Mouse (Mus musculus): ENCODE results near the gene Gm11437. TPM values are rescaled to one million over a fixed set of nuclear protein-coding genes. Genes with fewer than 3 reads are reported as not detected.

The Gm11437 gene
- total RNA-seq, 1 experiment = not detected

- no peaks in the 10 kb centered on the region for H3K9me3 ChIP-seq (ENCODE audit: control insufficient read depth, insufficient read depth, low read depth, low read length)
- no peak for DNase-seq (ENCODE audit: low read depth, low spot score)
- TF ChIP-seq ZC3H11A (IDR thresholded peaks at IDR 0.05; ENCODE audit: borderline replicate concordance, low read depth, low read length) (no peak), HCFC1 (IDR thresholded peaks at IDR 0.05; ENCODE audit: borderline replicate concordance, insufficient read depth, low read length) (no peak), CHD2 (IDR thresholded peaks at IDR 0.05; ENCODE audit: low read depth, low read length) (no peak), MAFK (IDR thresholded peaks at IDR 0.05; ENCODE audit: insufficient read depth, low read depth, low read length) (no peak), ZNF384 (IDR thresholded peaks at IDR 0.05; ENCODE audit: low read depth, low read length) (no peak)
- H3K36me3 ChIP-seq (ENCODE audit: control insufficient read depth, insufficient read depth, low read length, poor library complexity, severe bottlenecking) = peaks cover 44% of the 10 kb centered on the region
- no peak overlapping the region for H3K4me3 ChIP-seq (ENCODE audit: insufficient read depth in 1 of 2, low read depth in 1 of 2, low read length in 2 of 2, poor library complexity in 1 of 2, severe bottlenecking in 1 of 2)
- H3K4me1 ChIP-seq (ENCODE audit: control insufficient read depth in 2 of 2, insufficient read depth in 2 of 2, low read length in 2 of 2, poor library complexity in 1 of 2) = no peaks in the 10 kb centered on the region
- H3K9ac ChIP-seq (ENCODE audit: insufficient read depth, low read depth, low read length, poor library complexity, severe bottlenecking) = no peak overlapping the region
- H3K27ac ChIP-seq (ENCODE audit: insufficient read depth, low read depth, low read length, poor library complexity, severe bottlenecking) = no peak overlapping the region
- in situ Hi-C loops (cut with MboI; ENCODE audit: low sequenced_read_pairs in 2 of 2, unreplicated experiment in 2 of 2) = no loop called here
These were observed 66.1 kb downstream of the Gm11437 start for GRCm38 (mm10) chr11:84101182-84101581.

Other genes with a start within 250 kb of the Gm11437 start
- gene Ddx52, start 225.4 kb downstream of the Gm11437 start, total RNA-seq (2012; rRNA removed) = 33.9 and 44.1 TPM in 2 replicates
- 8.6 and 10.8 TPM in 2 replicates for gene Synrg, start 203.0 kb downstream of the Gm11437 start, total RNA-seq (2012; rRNA removed)
- gene Dusp14, start 98.2 kb downstream of the Gm11437 start, total RNA-seq (2012; rRNA removed) = 12.5 and 24.0 TPM in 2 replicates
- gene Tada2a, start 37.9 kb downstream of the Gm11437 start, total RNA-seq (2012; rRNA removed) = 36.5 and 38.9 TPM in 2 replicates
- 65.3 and 68.0 TPM in 2 replicates for gene Acaca, start 37.8 kb downstream of the Gm11437 start, total RNA-seq (2012; rRNA removed)

Measured in ES-E14 (cell line).